Mouse (Mus musculus): ENCODE results near the gene Gm20835. TPM values are rescaled to one million over a fixed set of nuclear protein-coding genes. Genes with fewer than 3 reads are reported as not detected.
"Not testable (repeated sequence)": the region's sequence is repeated elsewhere in the genome, so short reads cannot be mapped to it uniquely, and the experiment has no call there.

Gm20835 gene
- polyA plus RNA-seq (2012; rRNA removed) (not detected in 2 replicates), polyA plus RNA-seq (2014; fragmentation: Nextera tagmentation; extraction: Ambion mirVana) (not detected in 2 replicates)

- H3K27ac ChIP-seq (replicated peaks; ENCODE audit: low read depth, low read length); H3K9me3 ChIP-seq (ENCODE audit: control insufficient read depth, low read length); H3K4me3 ChIP-seq (replicated peaks; ENCODE audit: low read length); H3K36me3 ChIP-seq (ENCODE audit: control insufficient read depth, insufficient read depth, low read length); H3K4me1 ChIP-seq (ENCODE audit: control insufficient read depth, insufficient read depth, low read length); DNase-seq (ENCODE audit: low spot score); H3K4me2 ChIP-seq (replicated peaks; ENCODE audit: low read depth, low read length, severe bottlenecking); H3K27me3 ChIP-seq (ENCODE audit: control insufficient read depth, insufficient read depth, low read length); ATAC-seq (ENCODE audit: low FRiP score, low read depth); H3K9ac ChIP-seq (ENCODE audit: low read depth, low read length, severe bottlenecking): not testable (repeated sequence)
- WGBS = no CpG with 5 or more reads among the region's 6 CpGs
Observed at GRCm38 (mm10) chrY:36735190-36735589, at the start of gene Gm20835. TSS of gene Gm20835 (minus strand) at chrY:36735290.

All from limb, embryonic 14.5 days (tissue).